Mouse (Mus musculus) lung, postnatal 36 days (tissue): ENCODE data around the gene Stip1.
"Not testable (repeated sequence)": the region's sequence is repeated elsewhere in the genome, so short reads cannot be mapped to it uniquely, and the experiment has no call there.

Experiments used
- DNase-seq: peaks from one replicate; pipeline ENCODE4 v3.0.0; 2022; ENCODE audit warnings: mixed read lengths

Gene Stip1

DNA sequence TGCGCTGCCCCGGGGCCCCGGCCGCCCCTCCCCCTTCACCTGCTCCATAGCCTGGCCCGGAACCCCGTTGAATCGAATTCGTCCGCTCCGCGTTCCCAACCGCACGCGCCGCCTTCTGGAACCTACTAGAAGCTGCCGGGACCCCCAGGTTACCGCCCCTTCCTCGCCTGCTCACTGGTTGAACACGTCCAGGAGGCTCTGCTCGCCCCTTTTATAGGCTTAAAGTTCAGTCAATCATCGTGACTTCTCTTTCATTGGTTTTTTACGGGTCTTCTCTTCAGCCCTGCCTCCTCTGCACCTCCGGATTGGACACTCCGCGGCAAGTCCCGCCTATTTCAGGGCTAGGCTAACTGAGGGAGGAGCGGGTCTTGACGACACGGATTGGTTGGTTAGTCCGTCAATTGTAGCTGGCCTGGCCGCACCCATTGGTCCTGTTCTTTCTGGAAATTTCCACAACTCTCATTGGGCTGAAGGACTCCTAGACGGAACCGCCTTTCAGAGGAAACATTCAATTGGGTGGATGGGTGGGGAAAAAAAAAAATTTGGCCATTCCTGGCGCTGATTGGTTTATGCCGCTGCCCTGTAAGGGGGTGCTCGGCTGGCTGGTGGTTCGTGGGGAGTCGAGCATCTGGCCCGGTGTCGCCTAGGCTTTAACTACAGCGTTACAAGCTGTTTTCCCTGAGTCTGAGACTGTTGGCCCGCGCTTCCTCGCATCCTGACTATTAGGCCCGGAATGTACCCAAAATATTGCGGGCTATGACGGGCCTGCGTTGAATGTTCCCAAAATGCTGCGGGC is at the start of gene Stip1:
Stip1 (minus strand) TSS at position 127 of the 796 bp plus-strand sequence.
- DNase-seq: peak; percentile 100

DNA sequence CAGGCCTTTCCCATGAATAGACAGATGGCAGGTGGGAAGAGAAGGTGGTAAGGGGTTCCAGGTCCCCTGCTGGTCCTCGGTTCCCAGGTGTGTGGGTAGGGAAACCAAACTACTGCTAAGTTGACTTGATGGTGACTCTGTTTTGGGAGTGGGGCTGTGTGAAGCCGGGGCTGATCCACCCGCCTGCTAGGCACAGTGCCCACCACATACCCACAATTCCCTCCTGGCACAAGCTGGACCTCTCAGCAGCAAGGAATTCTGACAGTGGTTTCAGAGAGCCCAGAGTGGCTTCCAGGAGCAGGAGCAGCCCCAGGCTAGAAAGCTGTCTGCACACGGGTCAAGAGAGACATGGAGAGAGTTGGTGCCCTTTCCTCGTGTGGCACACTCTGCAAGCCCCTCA is 49.3 kb upstream of the Stip1 start:
- DNase-seq: no peak

DNA sequence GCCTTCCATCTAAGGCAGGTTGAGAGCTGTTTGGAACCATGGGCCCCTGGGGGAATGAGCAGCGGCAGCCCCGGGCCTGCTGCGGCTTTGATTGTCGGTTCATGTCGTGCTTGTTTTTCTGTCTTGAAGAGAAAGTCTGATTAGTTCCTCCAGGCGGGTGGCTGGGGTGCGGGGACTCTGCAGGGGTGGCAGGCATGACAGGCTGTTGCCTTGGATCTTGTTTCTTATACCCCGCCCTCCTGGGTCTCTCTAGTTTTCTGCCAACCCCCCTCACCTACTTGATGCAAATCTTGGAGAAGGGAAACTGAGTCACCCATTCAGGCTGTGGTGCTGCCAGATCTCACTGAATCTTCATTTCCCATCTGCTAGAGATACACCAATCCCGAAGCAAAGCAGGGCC is 48.8 kb upstream of the Stip1 start:
- DNase-seq: no peak

DNA sequence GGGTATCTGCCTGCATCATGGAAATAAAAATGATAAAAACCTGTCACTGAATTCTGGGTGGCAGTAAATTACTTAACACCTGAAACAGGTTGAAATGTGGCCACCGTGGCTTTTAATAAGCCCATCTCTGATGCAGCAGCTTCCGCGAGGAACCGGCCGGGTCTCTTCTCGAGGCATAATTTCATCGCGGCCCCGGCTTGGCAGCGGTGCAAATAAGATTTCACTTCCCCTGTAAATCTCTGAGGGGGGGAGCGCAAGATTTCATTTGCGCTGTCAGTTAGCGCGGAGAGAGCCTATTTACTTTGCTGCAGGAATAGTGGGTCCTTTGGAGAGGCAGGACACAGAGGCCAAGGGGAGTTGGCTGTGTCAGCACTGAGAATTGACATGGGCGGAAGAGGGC is 45.0 kb upstream of the Stip1 start:
- DNase-seq: no peak

DNA sequence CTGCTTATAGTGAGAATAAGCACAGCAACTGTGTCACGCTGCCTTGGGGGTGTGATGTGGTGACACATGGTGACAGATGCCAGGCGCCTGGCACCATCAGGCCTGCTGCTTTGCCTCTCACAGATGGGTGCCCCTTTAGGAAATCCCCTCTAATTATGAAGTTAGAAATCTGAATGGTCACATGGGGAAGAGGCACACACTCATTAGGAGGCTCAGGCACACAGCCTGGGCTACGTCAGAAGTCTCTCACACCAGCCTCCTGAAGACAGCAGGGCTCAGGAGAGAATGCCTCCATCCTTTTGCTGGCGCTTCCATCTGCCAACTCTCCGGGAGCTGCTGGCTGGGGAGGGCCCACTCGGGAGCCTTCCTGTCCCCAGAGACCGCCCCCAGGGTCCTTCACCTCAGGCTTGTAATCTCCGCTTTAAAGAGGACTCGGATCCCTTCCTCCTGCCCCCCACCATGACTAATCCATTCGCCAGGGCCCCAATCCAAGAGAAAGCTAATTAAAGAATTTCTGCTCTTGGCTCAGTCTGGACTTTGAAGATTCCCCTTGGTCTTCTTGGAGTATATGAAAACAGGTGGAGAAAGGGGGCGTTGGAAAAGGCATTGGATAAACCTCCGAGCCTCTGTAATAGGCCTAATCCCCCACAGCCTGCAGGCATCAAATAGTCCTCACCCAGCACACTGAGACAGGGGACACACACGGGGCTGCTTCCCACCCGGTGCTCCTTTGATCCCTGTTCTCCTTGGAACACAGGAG is 43.4 kb upstream of the Stip1 start:
- no peak for DNase-seq

DNA sequence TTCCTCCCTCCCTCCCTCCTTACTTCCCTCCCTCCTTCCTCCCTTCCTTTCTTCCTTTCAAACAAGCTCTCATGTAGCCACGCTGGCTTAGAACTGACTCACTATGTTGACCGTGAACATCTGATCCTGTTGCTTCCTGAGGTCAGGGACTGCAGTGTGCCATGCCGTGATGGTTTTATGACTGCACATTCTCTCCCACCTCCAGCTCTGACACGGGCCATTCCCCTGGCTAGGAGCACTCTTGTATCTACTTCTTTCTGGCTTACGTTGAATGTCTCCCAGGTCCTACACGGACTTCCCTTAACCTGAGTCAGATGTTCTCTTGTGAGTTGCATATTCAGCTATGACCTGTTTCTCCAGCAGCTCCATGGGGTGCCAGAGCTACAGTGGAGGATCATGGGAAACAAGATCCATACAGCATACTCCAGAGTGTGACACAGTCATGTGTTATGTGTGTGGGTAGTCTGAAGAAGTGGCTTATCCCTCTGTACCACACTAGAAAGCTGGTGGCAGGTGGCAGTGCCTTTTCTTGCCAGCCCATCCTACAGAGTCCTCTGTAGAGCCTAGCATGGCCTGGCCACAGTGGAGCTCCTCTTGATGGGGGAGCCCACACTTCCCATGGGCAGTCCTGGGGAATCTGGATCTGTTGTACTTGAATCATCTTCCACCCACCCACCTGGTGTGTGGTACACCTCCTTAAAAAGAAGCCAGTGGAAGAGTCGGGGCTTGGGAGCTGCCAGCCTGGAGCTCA is 41.9 kb upstream of the Stip1 start:
- no peak for DNase-seq

DNA sequence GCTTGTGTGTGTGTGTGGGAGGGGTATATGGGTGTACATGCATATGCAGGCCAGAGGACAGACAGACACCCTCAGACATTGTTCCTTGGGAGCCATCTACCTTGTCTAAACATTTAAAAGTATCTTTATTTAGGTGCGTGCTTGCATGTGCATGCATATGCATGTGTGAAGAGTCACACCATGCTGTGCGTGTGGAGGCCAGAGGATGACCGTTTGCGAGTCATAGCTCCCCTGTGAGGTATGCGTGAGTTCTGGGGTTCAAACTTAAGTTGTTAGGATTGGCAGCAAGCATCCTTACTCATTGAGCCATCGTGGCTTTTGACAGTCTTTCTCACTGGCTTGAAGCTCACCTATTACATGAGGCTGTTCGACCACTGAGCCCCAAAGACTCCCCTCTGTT is 38.5 kb upstream of the Stip1 start:
- DNase-seq: no peak

DNA sequence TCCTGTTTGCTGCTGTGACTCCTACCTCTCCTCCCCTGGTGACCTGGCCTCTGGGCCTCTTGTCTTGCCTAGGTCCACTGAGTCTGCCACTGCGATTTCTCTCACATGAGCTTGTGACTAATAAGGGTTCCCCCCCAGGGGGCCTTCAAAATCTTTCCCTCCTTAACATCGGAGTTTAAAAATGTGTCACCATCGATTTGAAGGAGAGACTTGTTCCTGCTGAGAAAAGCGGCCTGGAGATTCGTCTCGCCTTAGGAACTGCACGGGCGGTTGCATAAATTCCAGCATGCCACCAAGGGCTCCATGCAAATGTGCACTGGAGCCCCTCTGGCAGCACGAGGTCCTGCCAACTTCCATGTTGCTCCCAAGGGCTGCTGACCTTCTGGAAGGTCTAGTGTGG is 37.9 kb upstream of the Stip1 start:
- no peak for DNase-seq

DNA sequence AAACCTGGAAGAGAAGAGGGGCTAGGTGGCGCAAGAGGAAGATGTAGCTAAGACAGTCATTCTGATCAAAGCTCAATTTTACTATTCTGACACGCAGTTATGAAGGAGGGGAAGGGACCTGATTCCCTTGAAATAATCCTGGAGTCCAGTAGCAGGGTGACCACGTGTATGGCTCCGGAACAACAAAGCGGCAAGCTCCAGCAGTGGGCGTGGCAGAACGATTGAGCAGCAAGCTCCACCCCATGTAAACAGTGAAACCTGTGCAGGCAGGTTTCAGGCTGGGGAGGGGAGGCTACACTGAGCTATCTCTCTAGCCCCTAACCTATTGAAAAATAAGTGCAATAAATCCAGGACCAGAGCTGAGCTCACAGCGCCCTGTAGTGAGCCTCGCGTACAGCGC is 35.6 kb upstream of the Stip1 start:
- DNase-seq: not testable (repeated sequence)

DNA sequence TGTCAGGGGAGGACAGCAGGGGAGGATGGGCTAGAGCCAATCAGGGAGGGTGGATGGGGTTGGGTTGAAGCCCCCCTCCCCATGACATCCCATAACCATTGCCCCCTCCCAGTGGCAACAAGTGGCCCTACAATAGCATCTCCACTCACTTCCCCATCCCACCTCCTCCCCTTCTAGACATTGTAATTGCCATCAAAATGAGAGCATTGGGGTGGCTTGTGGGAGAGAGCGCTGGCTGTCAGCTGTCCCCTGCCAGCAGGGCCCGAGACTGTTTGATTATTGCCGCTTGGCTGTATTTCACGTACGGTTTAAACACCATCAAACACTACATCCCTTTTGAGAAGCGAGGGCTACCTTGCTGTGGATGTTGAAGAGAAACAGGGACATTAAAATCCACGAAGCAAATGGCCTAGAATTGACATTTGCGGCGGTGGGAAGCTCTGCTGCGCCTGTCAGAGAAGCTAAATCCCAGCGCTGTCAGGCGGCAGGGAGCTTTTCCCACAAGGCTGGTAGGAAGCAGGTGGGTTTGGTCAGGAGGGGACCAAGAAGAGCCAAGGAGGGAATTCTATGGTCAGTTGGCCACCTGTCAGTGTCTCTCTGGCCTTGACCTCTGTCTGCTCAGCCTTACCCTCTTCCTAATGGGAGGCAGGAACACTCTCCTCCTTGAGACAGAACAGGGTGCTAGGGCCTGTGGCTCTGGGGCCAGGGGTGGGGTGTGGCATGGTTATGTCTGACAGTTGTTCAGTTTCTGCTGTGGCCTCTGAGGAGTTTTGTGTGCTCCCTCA is 34.4 kb upstream of the Stip1 start:
- DNase-seq: no peak

DNA sequence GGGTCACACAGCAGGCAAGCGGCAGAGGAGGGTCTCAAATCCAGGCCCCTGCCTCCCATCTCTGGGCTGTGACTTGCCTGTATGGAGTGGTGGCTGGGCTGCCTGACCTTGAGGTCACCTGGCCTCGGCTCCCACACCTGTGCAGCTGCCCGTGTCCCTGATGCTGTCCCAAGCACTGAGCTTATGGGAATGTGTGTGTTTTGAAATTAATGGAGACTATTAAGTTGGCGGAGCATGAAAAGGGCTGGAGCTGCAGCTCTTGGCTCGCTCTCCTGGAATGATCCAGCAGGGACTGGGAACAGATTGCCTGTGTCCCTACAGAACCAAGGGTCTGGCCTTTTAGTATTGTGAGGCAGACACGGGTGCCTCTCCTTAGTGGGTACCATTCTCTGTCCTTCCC is 32.5 kb upstream of the Stip1 start:
- DNase-seq: no peak

DNA sequence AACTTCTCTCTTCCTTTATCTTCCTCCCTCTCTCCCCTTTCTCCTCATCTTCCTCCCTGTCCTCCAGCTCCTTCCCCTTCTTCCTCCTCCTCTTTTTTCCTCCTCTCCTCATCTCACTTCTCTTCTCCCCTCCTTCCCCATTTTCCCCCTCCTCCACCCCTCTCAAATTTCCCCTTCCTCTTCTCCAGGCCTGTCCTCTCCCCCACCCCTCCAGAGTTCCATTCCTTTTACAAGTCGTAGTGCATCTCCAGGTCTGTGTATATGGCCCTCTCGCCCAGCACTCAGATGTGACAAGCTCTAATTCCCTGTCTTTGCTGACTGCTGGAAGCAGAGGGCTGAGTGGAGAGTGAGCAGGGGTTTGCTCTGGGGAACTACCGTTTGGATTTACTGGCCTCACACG is 31.0 kb upstream of the Stip1 start:
- no peak for DNase-seq

DNA sequence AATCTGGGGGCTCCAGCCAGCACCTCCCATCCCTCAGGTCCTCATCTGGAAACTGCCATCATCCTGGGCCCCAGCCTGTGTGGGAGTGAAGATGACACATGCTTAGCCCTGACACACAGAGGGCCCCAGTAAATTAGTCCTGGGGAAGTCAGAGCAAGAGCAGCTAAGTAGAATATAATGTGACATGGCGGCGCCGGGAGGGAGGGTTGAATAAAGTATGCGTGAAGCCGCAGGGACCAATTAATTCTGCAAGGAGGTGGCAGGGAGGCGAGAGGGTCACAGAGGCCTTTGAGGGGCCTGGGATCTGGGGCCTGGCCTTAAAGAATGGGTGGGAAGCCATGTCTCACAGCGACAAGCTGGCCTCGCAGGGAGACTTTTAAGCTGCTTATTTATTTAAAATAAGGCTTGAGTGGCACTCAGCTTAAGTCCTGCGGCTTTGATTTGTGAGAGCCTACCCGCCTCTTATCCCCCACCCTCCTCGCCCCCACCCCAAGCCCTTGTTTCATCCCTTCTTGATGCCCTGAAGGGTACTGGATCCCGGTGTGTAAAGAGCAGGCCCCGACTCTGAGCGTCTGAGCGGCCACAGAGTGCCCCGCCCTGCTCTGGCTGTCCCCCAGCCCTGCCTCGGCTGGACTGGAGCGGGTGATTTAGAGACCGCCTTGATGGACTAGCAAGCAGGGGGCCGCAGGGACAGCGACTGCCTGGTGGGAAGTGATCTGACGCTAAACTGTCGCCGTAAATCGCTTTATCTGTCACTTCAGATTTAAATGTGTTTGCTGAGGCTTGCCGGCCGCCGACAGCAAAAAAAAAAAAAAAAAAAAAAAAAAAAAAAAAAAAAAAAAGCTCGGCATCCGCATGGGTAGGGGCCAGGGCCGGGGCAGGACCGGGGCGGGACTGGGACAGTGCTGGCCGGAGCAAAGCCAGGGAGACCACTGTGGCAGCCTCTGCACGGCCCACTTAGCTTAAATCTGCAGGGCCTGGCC is 30.3 kb upstream of the Stip1 start:
- peak; percentile 21 for DNase-seq

DNA sequence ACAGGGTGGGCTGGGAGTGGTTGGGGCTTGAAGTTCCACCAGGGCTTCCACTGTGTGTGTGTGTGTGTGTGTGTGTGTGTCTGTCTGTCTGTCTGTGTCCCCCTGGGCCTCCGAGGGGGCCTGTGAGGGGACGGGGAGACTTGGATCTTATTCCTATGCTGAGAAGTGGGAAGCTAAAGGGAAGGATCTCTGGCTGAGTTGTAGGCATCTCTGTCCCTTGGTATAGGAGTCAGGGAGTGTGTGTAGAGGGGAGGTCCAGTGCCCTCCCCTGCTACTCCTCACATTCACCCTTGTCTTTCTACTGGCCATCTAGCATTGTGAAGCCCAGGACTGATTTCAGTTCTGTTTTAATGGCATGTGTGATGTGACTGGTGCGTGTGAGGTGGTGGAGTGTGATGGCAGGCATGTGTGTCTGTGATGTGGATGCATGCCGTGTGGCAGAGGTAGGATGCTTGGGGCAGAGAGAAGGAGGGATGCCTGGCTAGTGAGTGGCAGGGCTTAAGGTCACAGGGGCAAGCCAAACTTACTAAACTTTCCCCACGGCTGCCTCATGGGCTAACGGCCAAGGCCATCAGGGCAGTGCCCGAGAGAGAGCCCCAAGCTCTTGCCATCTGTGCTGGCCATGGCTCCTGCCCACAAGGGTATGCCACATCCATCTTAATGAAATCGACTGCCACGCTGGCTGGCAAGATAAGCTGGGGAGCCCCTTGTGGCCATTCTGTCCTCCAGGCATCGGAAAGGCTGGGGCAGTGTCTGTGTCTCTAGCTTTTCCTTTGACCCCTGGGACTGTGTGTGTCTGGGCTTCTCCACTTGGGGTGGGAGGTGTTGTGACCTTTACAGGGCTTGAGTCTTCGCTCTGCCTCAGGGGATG is 29.1 kb upstream of the Stip1 start:
- DNase-seq: no peak

DNA sequence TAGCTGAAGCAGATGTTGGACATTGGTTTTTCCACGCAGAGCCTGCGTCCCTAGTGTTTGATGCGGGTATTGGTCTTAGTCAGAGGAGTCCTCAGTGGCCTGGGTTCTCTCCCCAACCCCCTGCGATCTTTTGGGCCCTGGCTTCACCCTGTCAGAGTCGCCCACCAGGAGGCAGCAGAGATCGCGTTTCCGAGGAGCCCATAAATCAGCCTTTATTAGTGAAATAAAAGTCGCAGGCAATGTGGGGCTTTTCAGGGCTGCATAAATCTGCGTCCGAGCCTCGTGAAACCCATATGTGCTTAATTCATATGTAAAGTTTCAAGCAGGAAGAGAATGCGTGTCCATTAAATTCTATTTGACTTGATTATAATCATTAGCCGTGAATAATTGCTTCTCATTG is 28.4 kb upstream of the Stip1 start:
- DNase-seq: peak; percentile 83

DNA sequence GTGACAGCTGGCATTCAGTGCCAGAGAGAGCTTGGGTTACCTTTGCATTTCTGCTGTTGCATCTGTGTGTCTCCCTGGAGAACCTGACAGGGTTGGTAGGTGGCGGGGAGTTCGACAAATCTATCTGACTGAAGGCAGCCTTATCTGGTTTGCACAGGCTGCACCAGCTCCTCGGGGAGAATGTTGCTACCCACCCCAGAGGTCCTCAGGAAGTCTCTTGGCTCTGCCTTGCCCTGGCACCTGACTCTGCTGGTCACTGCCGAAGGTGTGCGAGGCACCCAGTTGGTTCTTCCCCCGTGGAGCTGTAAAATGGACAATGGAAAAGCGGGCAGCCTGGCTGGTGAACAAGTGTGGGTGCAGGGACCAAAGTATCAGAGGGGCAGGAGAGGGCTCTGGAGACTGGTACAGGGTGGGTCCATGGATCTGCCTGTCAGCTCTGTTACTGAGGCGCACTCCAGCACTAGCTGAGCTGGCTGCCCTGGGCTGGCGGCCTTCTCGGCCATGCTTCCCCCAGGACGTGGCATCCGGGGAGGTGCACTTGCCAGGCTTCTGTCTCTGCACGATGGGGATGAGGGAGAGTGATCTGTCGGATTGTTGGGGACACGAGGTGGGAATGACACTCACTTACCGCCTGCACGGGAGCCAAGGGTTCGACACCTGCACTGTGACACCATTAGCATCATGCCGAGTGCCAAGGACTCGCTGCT is 27.7 kb upstream of the Stip1 start:
- no peak for DNase-seq

DNA sequence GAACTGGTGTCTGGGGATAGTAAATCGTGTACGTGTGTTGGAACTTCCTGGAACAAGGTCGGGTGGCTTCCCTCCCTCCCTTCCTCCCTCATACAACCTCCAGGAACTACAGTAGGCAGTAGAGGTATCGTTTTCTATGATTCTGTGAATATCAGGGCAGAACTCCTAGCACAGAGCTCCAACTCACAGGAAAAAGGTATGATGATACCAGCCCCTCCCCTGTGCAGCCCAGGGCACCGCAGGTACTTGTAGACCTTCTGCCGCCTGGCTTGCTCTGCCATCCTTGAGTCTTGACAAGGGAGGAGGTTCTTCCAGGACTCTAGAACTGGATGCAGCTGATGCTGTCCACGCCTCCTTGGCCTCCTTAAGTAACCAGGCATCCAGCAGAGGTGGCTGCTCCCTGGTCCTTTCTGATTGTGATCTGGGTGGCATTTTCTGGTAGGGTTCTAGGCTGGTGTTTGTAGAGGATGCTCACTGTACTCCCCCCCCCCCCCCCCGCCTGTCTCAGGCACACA is 27.1 kb upstream of the Stip1 start:
- DNase-seq: no peak

DNA sequence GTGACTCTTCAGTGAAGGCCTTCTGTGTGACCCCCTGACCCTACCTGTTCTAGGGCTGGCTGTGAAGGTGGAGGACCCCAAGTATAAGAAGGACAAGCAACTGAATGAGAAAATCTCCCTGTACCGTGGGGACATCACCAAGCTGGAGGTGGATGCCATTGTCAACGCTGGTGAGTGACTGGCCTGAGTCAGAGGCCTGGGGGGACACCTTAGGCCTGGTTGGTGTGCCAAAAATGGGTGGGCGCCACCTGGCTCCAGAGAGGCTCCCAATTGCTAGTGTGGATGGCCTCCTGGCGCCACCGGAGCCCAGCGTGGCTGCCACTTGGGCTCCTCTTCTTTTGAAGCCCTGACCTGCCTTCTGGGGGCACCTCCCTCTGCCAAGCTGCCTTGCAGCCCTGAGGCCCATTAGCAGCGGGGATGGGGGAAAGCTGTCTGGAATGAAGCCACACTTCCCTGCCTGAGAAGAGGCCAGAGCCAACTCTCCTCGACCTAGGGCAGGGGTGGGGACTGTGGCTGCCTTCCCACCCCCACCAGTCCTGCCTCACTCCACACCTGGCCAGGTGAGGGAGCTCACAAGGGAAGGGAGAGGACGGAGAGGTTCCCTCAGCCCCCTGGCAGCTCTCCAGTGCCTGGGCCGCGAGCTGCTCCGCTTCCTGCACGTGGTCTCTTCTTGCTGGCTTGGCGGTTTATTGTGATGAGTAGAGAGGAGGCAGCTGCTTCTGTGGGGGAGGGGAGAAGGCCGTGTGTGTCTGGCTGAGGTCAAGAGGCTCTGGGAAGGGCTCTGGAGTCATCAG is 26.5 kb upstream of the Stip1 start:
- DNase-seq: no peak

DNA sequence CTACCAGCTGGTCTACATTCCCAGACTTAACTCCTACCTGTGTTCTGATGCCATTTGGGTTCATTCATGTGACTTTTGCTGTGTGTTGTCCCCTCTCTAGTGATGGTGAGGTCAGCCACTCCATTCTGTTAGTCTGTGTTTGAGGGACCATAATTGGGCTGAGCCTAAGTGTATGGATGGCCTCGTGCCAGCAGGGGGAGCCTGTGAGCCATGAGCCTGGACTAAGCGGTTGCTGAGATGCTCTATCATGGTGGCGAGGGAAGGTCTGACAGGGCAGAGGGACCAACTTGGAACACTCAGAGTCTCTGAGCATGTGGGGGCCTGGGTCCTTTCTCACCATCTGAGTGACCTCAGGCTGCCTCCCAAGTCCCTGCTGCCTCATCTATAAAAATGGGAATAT is 24.8 kb upstream of the Stip1 start:
- peak; percentile 87 for DNase-seq
